Mouse (Mus musculus) midbrain, postnatal 0 days (tissue): ENCODE results near the gene Col4a3bp. TPM values are rescaled to one million over a fixed set of nuclear protein-coding genes. Genes with fewer than 3 reads are reported as not detected.

Experiments used
- ATAC-seq: fragments of 200-750 bp; cut with Nextera tagmentation; 2 replicates; pipeline ENCODE4 v1.8.0; 2017; ENCODE audit warnings: moderate number of reproducible peaks, mild to moderate bottlenecking, moderate TSS enrichment, moderate library complexity; ENCODE audit not compliant: low FRiP score
- DNase-seq: peaks from one replicate; pipeline ENCODE4 v3.0.0-alpha.2; 2015; ENCODE audit warnings: low spot score
- H3K27ac ChIP-seq: fragments of 300-500 bp; sonication (generic); 2 replicates; pipeline ENCODE4 v1.5.1; 2014; ENCODE audit warnings: low read depth, mild to moderate bottlenecking, low read length, mixed read lengths
- H3K27me3 ChIP-seq: fragments of 300-500 bp; sonication (generic); 2 replicates; pipeline ENCODE4 v1.6.1; 2014; ENCODE audit warnings: low read length, control low read depth, mixed read lengths; ENCODE audit not compliant: insufficient read depth
- H3K36me3 ChIP-seq: fragments of 300-500 bp; sonication (generic); 2 replicates; pipeline ENCODE4 v1.6.1; 2014; ENCODE audit warnings: low read length, control low read depth, mixed read lengths; ENCODE audit not compliant: insufficient read depth
- H3K4me1 ChIP-seq: fragments of 300-500 bp; sonication (generic); 2 replicates; pipeline ENCODE4 v1.6.1; 2014; ENCODE audit warnings: mild to moderate bottlenecking, control low read depth, antibody characterized with exemption, low read length, mixed read lengths; ENCODE audit not compliant: insufficient read depth
- H3K4me2 ChIP-seq: fragments of 300-500 bp; sonication (generic); 2 replicates; pipeline ENCODE4 v1.6.1; 2014; ENCODE audit warnings: low read depth, mild to moderate bottlenecking, low read length, mixed read lengths; ENCODE audit not compliant: poor library complexity, severe bottlenecking
- H3K4me3 ChIP-seq: fragments of 300-500 bp; sonication (generic); 2 replicates; pipeline ENCODE4 v1.5.1; 2014; ENCODE audit warnings: low read depth, mild to moderate bottlenecking, low read length, moderate library complexity
- H3K9ac ChIP-seq: fragments of 300-500 bp; sonication (generic); replicated peaks from 2 replicates; pipeline ENCODE4 v1.6.1; 2014; ENCODE audit warnings: mild to moderate bottlenecking, low read length, moderate library complexity, mixed read lengths; ENCODE audit not compliant: poor library complexity, severe bottlenecking
- H3K9me3 ChIP-seq: fragments of 300-500 bp; sonication (generic); 2 replicates; pipeline ENCODE4 v1.6.1; 2016; ENCODE audit warnings: low read length, control low read depth
- CTCF ChIP-seq: IDR thresholded peaks from 2 replicates; pipeline ENCODE4 v1.5.1; 2016; ENCODE audit warnings: antibody characterized with exemption, mild to moderate bottlenecking
- WGBS: fragments of 180-500 bp; shearing (Covaris S2); extraction: QIAGEN DNeasy Blood & Tissue Kit; methylation state at CpG from one replicate; pipeline ENCODE4 v1.1.7; 2014; 5-methylcytosine and 5-hydroxymethylcytosine counted together
- polyA plus RNA-seq: library from polyadenylated mRNA; unstranded; fragments of >200 nt; fragmentation: Nextera tagmentation; extraction: Ambion mirVana; gene quantifications from 2 replicates; pipeline ENCODE4 v1.2.1, GENCODE M21; 2015
- total RNA-seq: library from RNA; depleted of rRNA; stranded (reverse); fragments of >200 nt; gene quantifications from 2 replicates; pipeline ENCODE4 v1.2.3, GENCODE M21; 2014

Gene Col4a3bp
- total and polyA plus RNA-seq, 2 experiments from 2014 or later: 9.6 to 43.4 TPM

GRCm38 (mm10) chr13:96620891-96621290 lies 78.5 kb downstream of the Col4a3bp start:
- H3K9ac ChIP-seq: no peak overlapping the region
- H3K36me3 ChIP-seq: peaks cover 9% of the 10 kb centered on the region; the same call in 1 of the 2 replicates
- no peak overlapping the region for H3K27ac ChIP-seq
- no peaks in the 10 kb centered on the region for H3K9me3 ChIP-seq
- H3K4me2 ChIP-seq: no peak overlapping the region
- WGBS: 83% methylated on average over 1 of the region's 1 CpGs
- DNase-seq: no peak
- H3K27me3 ChIP-seq: no peaks in the 10 kb centered on the region
- no peaks in the 10 kb centered on the region for H3K4me1 ChIP-seq
- TF ChIP-seq CTCF: no peak
- H3K4me3 ChIP-seq: no peak overlapping the region
- ATAC-seq: no peak

GRCm38 (mm10) chr13:96630396-96630795 lies 88.0 kb downstream of the Col4a3bp start:
- ATAC-seq (no peak), DNase-seq (no peak)
- WGBS: 95% methylated on average over 4 of the region's 4 CpGs
- H3K4me1 ChIP-seq: no peaks in the 10 kb centered on the region
- peaks cover 15% of the 10 kb centered on the region for H3K36me3 ChIP-seq
- H3K9ac ChIP-seq: no peak overlapping the region
- TF ChIP-seq CTCF: no peak
- no peak overlapping the region for H3K4me3 ChIP-seq
- no peak overlapping the region for H3K27ac ChIP-seq
- H3K4me2 ChIP-seq: no peak overlapping the region
- no peaks in the 10 kb centered on the region for H3K9me3 ChIP-seq
- no peaks in the 10 kb centered on the region for H3K27me3 ChIP-seq

- no peaks in the 10 kb centered on the region for H3K9me3 ChIP-seq
- WGBS: 59% methylated on average over 2 of the region's 2 CpGs
These were observed 101.8 kb downstream of the Col4a3bp start for GRCm38 (mm10) chr13:96644168-96644567.

DNA sequence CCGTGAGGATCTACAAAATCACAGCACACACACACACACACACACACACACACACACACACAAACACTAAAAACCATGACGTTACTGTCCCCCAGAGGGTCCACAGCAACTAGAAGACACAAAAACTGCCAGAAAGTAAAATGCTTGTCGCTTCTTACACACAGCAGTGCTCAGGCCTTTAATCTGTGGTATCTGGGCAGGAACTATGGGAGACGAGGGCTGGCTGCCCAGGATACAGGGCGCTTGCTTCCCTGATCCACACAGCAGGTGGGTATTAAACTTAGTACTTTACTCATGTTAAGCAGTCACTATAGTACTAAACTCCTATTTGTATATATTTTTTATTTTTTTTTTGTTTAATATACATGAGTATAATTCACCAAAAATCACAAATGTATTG lies 103.4 kb downstream of the Col4a3bp start:
- DNase-seq (peak; percentile 25), ATAC-seq (no peak)
- no peaks in the 10 kb centered on the region for H3K4me1 ChIP-seq
- H3K9me3 ChIP-seq: no peaks in the 10 kb centered on the region
- no peak overlapping the region for H3K9ac ChIP-seq
- H3K4me3 ChIP-seq: no peak overlapping the region
- no peak overlapping the region for H3K4me2 ChIP-seq
- WGBS: 38% methylated on average over 5 of the region's 5 CpGs
- H3K36me3 ChIP-seq: peaks cover 15% of the 10 kb centered on the region
- TF ChIP-seq CTCF: no peak
- no peaks in the 10 kb centered on the region for H3K27me3 ChIP-seq
- H3K27ac ChIP-seq: no peak overlapping the region

More at GRCm38 (mm10) chr13:96644168-96644567, 101.8 kb downstream of the Col4a3bp start:
- Histone ChIP-seq H3K4me2 (no peak overlapping the region), H3K4me3 (no peak overlapping the region), H3K27me3 (no peaks in the 10 kb centered on the region), H3K27ac (no peak overlapping the region), H3K4me1 (no peaks in the 10 kb centered on the region), H3K9ac (no peak overlapping the region), H3K36me3 (0 out of 2 replicates have a peak, but pooled peaks cover 4% of the 10 kb centered on the region)
- ATAC-seq (no peak), DNase-seq (no peak)
- TF ChIP-seq CTCF: no peak

- Histone ChIP-seq H3K4me1 (no peaks in the 10 kb centered on the region), H3K4me3 (no peak overlapping the region), H3K27me3 (no peaks in the 10 kb centered on the region), H3K27ac (no peak overlapping the region), H3K9me3 (no peaks in the 10 kb centered on the region), H3K36me3 (peaks cover 78% of the 10 kb centered on the region), H3K9ac (no peak overlapping the region), H3K4me2 (no peak overlapping the region)
- ATAC-seq: no peak
- 90% methylated on average over 9 of the region's 9 CpGs for WGBS
- TF ChIP-seq CTCF: no peak
- no peak for DNase-seq
These were observed 110.6 kb downstream of the Col4a3bp start for GRCm38 (mm10) chr13:96653041-96653440.

- Histone ChIP-seq H3K4me2 (no peak overlapping the region), H3K9ac (no peak overlapping the region), H3K4me1 (no peaks in the 10 kb centered on the region), H3K9me3 (no peaks in the 10 kb centered on the region), H3K27ac (no peak overlapping the region), H3K4me3 (no peak overlapping the region), H3K27me3 (no peaks in the 10 kb centered on the region), H3K36me3 (peaks cover 83% of the 10 kb centered on the region)
- no peak for ATAC-seq
- no peak for TF ChIP-seq CTCF
- no peak for DNase-seq
- 85% methylated on average over 1 of the region's 1 CpGs for WGBS
These were observed 114.3 kb downstream of the Col4a3bp start for GRCm38 (mm10) chr13:96656673-96657072.
